Mouse (Mus musculus) neural tube, embryonic 13.5 days (tissue): Measurements from ENCODE around the gene Zfp146. TPM values are rescaled to one million over a fixed set of nuclear protein-coding genes. Genes with fewer than 3 reads are reported as not detected.
"Not testable (repeated sequence)": the region's sequence is repeated elsewhere in the genome, so short reads cannot be mapped to it uniquely, and the experiment has no call there.

Source experiments
- ATAC-seq: fragments of 200-750 bp; cut with Nextera tagmentation; 2 replicates; pipeline ENCODE4 v1.8.0; 2017; ENCODE audit warnings: low read depth, mild to moderate bottlenecking, moderate TSS enrichment, moderate library complexity
- H3K27ac ChIP-seq: fragments of 300-500 bp; sonication (generic); replicated peaks from 2 replicates; pipeline ENCODE4 v1.5.1; 2015; ENCODE audit warnings: moderate library complexity, mild to moderate bottlenecking, inconsistent platforms
- H3K27me3 ChIP-seq: fragments of 300-500 bp; sonication (generic); 2 replicates; pipeline ENCODE4 v1.6.1; 2015; ENCODE audit warnings: mild to moderate bottlenecking, inconsistent platforms
- H3K36me3 ChIP-seq: fragments of 300-500 bp; sonication (generic); 2 replicates; pipeline ENCODE4 v1.6.1; 2015; ENCODE audit warnings: mild to moderate bottlenecking, inconsistent platforms
- H3K4me1 ChIP-seq: fragments of 300-500 bp; sonication (generic); replicated peaks from 2 replicates; pipeline ENCODE4 v1.6.1; 2015; ENCODE audit warnings: inconsistent platforms
- H3K4me2 ChIP-seq: fragments of 300-500 bp; sonication (generic); 2 replicates; pipeline ENCODE4 v1.6.1; 2015; ENCODE audit warnings: inconsistent platforms, mild to moderate bottlenecking, moderate library complexity
- H3K4me3 ChIP-seq: fragments of 300-500 bp; sonication (generic); 2 replicates; pipeline ENCODE4 v1.5.1; 2015; ENCODE audit warnings: mild to moderate bottlenecking, inconsistent platforms
- H3K9ac ChIP-seq: fragments of 300-500 bp; sonication (generic); 2 replicates; pipeline ENCODE4 v1.6.1; 2015; ENCODE audit warnings: moderate library complexity, mild to moderate bottlenecking, inconsistent platforms
- H3K9me3 ChIP-seq: fragments of 300-500 bp; sonication (generic); 2 replicates; pipeline ENCODE4 v1.6.1; 2016; ENCODE audit warnings: inconsistent platforms
- WGBS: fragments of 180-500 bp; shearing (Covaris S2); methylation state at CpG from one replicate; pipeline ENCODE4 v1.1.7; 2015; 5-methylcytosine and 5-hydroxymethylcytosine counted together
- polyA plus RNA-seq: library from polyadenylated mRNA; unstranded; fragments of >200 nt; fragmentation: Nextera tagmentation; extraction: Ambion mirVana; gene quantifications from 2 replicates; pipeline ENCODE4 v1.2.1, GENCODE M21; 2015

Zfp146 gene
- 14.2 TPM in 2 replicates for polyA plus RNA-seq

DNA sequence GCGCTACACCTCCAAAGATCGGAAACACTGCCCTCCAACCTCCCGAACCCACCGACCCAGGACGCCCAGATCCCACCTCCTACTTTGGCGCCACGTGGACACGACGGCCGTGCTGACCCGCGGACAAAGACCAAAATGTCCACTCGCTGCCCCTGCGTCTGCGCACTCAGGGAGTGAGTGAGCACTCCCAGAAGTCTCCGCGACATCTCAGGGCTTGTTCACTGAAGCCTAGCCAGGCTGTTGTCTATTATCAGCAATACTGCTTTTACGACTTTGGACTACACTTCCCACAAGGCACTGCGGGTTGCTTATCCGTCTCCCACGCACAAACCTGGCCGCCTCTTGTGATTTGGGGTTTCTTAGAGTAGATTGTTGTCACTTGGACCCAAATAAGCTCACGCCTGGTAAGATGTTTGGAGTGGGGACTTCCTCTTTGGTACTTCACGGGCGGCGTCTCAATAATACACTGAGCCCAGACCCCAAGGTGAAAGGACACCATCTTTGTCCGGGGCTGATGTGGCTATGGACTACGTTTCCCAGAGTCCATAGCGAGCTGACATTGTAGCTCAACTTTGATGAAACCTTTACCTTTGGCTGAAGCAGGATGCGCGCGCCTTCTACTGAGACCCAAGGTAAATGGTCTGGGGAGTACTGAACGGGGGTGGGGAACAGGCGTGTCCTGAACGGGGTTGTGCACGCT, at the start of gene Zfp146:
Gene Zfp146, minus strand, starts transcription at position 168 of the 700 bp plus-strand sequence.
- Histone ChIP-seq H3K36me3 (peaks cover 30% of the 10 kb centered on the region), H3K27me3 (no peaks in the 10 kb centered on the region), H3K27ac (peak within 1 kb of the TSS; percentile 89), H3K4me2 (peak within 1 kb of the TSS; percentile 71), H3K4me3 (peak within 1 kb of the TSS; percentile 54), H3K4me1 (peaks cover 23% of the 10 kb centered on the region), H3K9ac (peak within 1 kb of the TSS; percentile 80), H3K9me3 (peaks cover 18% of the 10 kb centered on the region)
- ATAC-seq = peak; percentile 97
- under 1% methylated on average over 36 of the region's 36 CpGs for WGBS

DNA sequence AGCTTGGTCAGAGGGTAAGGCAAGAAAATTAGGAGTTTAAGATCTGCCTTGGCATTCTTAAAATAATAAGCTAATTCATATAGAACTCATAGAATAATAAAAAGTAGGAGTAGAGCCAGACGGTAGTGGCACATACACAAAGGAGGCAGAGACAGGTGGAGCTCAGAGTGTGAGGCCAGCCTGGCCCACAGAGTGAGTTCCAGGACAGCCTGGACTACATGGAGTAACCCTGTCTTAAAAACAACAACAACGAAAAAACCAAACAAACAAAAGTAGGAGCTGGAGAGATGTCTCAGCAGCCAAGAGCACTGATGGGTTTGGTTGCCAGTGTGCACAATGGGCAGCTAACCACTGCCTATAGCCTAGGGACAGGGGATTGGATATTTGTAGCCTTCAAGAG, 47.7 kb upstream of the Zfp146 start:
- ATAC-seq = peak; percentile 35; the same call in 1 of the 2 replicates
- H3K4me3 ChIP-seq = no peak overlapping the region

DNA sequence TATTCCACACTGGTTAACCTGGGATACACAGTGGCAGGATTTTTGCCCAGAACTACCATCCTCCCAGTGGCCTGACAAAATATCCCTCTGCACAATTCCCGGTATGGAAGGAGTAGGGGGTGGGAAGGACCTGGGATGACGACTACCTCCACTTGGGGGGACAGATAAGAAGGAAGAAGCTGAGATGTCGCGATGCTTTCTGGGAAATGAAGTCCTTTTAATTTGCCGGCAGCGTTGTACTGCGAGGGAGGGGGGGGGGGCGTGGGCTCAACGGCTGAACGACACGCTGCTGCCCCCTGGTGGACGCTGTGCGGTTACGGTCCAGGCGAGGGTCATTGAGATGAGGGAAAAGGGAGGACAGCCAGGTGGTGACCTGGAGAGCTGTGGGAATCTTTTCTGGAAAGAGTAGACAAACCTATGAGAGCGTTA, 47.2 kb upstream of the Zfp146 start:
- H3K36me3 ChIP-seq = no peaks in the 10 kb centered on the region
- under 1% methylated on average over 16 of the region's 16 CpGs for WGBS
- H3K27ac ChIP-seq = peak overlapping the region; percentile 57
- H3K4me2 ChIP-seq = peak overlapping the region; percentile 50
- ATAC-seq = peak; percentile 65
- no peaks in the 10 kb centered on the region for H3K27me3 ChIP-seq
- peak overlapping the region; percentile 20 for H3K4me3 ChIP-seq
- peaks cover 17% of the 10 kb centered on the region for H3K4me1 ChIP-seq
- H3K9me3 ChIP-seq = no peaks in the 10 kb centered on the region
- H3K9ac ChIP-seq = peak overlapping the region; percentile 65

More for the DNA sequence above, 47.7 kb upstream of the Zfp146 start:
- H3K36me3 ChIP-seq = peaks cover 2% of the 10 kb centered on the region; the same call in 1 of the 2 replicates
- H3K27ac ChIP-seq = no peak overlapping the region
- no peaks in the 10 kb centered on the region for H3K9me3 ChIP-seq
- H3K27me3 ChIP-seq = no peaks in the 10 kb centered on the region
- whole genome bisulfite sequencing = 92% methylated on average over 2 of the region's 2 CpGs
- peaks cover 17% of the 10 kb centered on the region for H3K4me1 ChIP-seq
- H3K4me2 ChIP-seq = no peak overlapping the region
- no peak overlapping the region for H3K9ac ChIP-seq

DNA sequence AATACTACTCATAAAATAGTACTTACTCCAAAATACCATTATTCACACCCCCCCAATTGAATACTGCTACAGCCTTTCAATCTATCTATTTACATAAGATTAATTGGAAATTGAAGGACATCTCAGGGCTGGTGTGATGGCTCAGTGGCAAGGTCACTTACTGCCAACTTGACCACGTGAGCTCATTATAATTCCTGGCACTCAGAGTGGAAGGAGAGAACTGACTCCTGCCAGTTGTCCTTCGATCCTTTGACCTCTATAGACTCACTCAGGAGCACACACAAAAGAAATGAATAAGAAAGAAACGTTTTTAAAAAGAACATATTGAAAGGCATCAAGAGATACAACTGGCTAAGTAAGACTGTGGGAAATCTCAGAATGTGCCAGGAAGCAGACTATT, 46.3 kb upstream of the Zfp146 start:
- Histone ChIP-seq H3K4me1 (peaks cover 17% of the 10 kb centered on the region), H3K27me3 (no peaks in the 10 kb centered on the region), H3K9me3 (no peaks in the 10 kb centered on the region), H3K36me3 (no peaks in the 10 kb centered on the region), H3K4me3 (no peak overlapping the region), H3K27ac (no peak overlapping the region), H3K9ac (no peak overlapping the region), H3K4me2 (no peak overlapping the region)
- no peak for ATAC-seq
- WGBS = 81% methylated on average over 3 of the region's 3 CpGs

DNA sequence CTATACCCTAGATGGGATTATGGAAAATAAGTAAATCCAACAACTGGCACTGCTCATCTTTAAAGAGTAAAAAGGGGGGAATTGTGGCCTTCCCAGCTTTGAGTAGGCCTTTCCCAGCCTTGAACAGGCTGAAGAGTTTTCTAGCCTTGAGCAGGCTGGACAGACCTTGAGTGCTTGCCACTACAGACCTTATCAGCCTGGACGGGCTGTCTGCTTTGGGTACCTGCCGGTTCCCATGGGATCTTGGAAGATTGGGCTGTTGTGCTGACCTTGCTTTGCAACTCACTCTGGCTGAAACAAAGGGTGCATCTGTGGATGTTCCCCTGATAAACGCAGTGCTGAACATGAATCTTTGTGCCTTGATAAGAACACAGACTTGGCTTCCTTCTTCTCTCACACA, 44.3 kb upstream of the Zfp146 start:
- Histone ChIP-seq H3K4me3 (no peak overlapping the region), H3K9me3 (no peaks in the 10 kb centered on the region), H3K27ac (no peak overlapping the region), H3K27me3 (no peaks in the 10 kb centered on the region), H3K36me3 (no peaks in the 10 kb centered on the region), H3K9ac (no peak overlapping the region), H3K4me1 (peaks cover 5% of the 10 kb centered on the region; the same call in 1 of the 2 replicates), H3K4me2 (no peak overlapping the region)
- ATAC-seq = no peak
- WGBS = 84% methylated on average over 3 of the region's 3 CpGs

DNA sequence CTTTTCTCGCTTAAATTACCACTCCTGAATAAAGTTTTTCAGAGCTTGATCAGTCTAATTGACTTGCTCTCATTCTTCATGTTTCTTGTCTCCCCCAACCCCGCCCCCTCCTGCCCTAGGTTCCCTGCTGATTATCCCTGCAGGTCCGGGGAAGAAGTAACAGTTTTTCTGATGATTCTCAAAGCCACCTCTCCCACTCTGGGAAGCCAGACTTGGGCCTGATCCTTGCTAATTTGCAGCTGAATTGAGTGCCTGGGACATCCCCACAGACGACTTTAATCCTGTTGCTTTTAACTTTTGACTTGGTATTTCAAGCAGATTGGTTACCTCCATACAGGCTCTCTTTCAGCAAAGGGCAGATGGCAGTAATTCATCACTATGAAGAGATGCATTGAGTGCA, 41.5 kb upstream of the Zfp146 start:
- no peak overlapping the region for H3K9ac ChIP-seq
- 27% methylated on average over 4 of the region's 4 CpGs for WGBS
- no peaks in the 10 kb centered on the region for H3K9me3 ChIP-seq
- no peak overlapping the region for H3K4me3 ChIP-seq
- H3K4me2 ChIP-seq = no peak overlapping the region
- no peaks in the 10 kb centered on the region for H3K36me3 ChIP-seq
- H3K27ac ChIP-seq = no peak overlapping the region
- H3K27me3 ChIP-seq = no peaks in the 10 kb centered on the region
- no peak for ATAC-seq
- no peaks in the 10 kb centered on the region for H3K4me1 ChIP-seq

DNA sequence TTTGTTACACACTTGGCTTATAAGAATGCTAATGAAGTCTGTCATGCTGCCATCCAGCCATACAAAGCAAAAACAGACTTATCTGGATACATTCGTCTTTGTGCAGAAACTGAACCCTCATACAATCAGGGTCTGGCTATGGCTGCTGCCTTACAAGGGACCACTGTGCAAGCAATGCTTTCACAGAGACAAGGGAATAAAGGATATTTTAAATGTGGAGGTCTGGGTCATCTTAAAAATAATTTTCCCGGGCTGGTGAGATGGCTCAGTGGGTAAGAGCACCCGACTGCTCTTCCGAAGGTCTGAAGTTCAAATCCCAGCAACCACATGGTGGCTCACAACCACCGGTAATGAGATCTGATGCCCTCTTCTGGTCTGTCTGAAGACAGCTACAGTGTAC, 36.8 kb upstream of the Zfp146 start:
- not testable (repeated sequence) for H3K9me3 ChIP-seq, H3K27ac ChIP-seq, H3K4me2 ChIP-seq, ATAC-seq, H3K9ac ChIP-seq, H3K36me3 ChIP-seq, H3K4me1 ChIP-seq, H3K4me3 ChIP-seq, H3K27me3 ChIP-seq
- 58% methylated on average over 5 of the region's 5 CpGs for WGBS

DNA sequence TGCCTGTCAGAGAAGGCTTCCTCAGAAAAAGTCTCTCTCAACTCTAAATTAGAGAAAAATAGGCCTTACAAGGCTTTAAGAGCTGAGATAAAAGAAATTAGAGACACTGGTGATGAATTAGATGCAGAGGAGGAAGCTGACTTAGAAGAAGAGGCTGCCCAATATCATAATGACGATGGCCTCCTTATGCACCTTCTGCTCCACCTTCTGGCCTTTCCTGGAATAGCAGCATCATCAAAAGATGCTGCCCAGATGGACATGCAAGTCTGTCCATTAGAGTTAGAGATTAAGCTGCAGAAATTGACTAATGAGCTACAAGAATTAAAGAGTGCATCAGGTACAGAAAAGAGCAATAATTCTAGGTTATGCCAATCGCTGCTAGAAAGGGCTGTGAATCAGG, 35.8 kb upstream of the Zfp146 start:
- no peak overlapping the region for H3K4me3 ChIP-seq
- no peak overlapping the region for H3K27ac ChIP-seq
- no peak overlapping the region for H3K4me2 ChIP-seq
- no peak for ATAC-seq
- H3K36me3 ChIP-seq = no peaks in the 10 kb centered on the region
- H3K9me3 ChIP-seq = no peaks in the 10 kb centered on the region
- H3K27me3 ChIP-seq = no peaks in the 10 kb centered on the region
- WGBS = 7% methylated on average over 2 of the region's 2 CpGs
- H3K9ac ChIP-seq = no peak overlapping the region
- peaks cover 9% of the 10 kb centered on the region for H3K4me1 ChIP-seq

DNA sequence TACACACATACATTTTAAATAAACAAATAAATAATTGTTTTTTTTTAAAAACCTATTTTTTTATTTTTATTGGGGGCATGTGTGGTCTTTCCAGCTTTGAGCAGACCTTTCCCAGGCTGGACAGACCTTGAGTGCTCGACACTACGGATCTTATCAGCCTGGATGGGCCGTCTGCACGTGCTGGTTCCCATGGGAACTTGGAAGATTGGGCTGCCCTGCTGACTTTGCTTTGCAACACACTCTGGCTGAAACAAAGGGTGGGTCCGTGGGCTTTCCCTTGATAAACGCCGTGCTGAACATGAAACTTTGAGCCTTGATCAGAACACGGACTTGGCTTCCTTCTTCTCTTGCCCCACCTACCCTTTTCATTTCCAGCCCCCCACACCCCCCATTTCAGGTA, 34.8 kb upstream of the Zfp146 start:
- Histone ChIP-seq H3K27ac (no peak overlapping the region), H3K4me2 (no peak overlapping the region), H3K9me3 (no peaks in the 10 kb centered on the region), H3K36me3 (no peaks in the 10 kb centered on the region), H3K4me1 (peaks cover 9% of the 10 kb centered on the region), H3K27me3 (no peaks in the 10 kb centered on the region), H3K9ac (no peak overlapping the region), H3K4me3 (no peak overlapping the region)
- ATAC-seq = no peak
- WGBS = 21% methylated on average over 8 of the region's 8 CpGs

DNA sequence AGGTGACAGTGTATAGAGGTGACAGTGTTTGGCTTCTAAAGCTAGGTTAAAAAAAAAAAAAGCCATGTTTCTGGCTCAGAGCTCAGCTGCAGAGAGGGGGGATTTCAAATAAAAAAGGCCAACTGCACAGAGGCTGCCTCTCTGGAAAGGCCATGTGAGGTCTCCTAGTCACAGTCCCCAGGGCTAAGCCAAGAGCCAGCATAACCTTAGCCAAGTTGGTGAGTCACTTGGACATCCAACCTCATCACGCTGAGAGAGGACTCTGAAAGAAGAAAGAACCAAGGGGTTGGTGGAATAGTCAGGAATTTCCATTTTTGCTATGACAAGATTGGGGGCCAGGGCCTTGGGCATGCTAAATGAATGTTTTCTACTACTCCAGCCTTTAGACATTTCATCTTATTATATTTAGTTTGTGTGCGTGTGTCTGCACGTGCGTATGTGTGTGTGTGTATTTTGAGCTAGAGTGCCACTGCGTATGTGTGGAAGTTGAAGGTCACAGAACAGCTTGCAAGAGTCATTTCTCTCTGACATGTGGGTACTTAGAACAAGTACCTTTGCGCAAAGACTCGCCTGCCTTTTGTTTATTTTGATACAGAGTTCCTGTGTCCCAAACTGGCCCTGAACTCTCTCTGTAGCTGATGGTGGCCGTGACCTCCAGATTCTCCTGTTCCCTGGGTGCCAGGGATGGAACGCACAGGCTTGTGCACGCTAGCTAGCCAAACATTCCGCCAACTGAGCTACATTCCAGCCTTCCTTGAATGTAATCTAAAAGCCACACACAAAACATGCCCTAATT, 33.5 kb upstream of the Zfp146 start:
- Histone ChIP-seq H3K4me1 (peaks cover 15% of the 10 kb centered on the region), H3K36me3 (no peaks in the 10 kb centered on the region), H3K27me3 (no peaks in the 10 kb centered on the region), H3K4me3 (no peak overlapping the region), H3K27ac (no peak overlapping the region), H3K9ac (no peak overlapping the region), H3K9me3 (no peaks in the 10 kb centered on the region), H3K4me2 (no peak overlapping the region)
- WGBS = 87% methylated on average over 11 of the region's 11 CpGs
- ATAC-seq = no peak

DNA sequence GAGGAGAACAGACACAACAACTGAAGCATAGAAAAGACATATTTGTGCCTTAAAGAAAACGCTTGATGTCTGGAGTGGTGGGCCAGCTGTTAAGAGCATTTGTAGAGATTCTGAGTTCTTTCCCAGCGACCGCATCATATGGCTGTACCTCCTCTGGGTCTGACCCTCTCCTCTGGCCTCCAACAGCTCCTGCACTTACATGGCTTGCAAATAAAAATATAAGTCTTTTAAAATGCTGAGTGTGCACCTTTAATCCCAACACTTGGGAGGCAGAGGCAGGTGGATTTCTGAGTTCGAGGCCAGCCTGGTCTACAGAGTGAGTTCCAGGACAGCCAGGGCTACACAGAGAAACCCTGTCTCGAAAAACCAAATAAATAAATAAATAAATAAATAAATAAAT, 31.1 kb upstream of the Zfp146 start:
- not testable (repeated sequence) for H3K27me3 ChIP-seq, H3K9ac ChIP-seq, H3K9me3 ChIP-seq, ATAC-seq, H3K27ac ChIP-seq, H3K4me3 ChIP-seq, H3K4me2 ChIP-seq, H3K36me3 ChIP-seq
- peaks cover 15% of the 10 kb centered on the region for H3K4me1 ChIP-seq
- WGBS = 81% methylated on average over 5 of the region's 5 CpGs

DNA sequence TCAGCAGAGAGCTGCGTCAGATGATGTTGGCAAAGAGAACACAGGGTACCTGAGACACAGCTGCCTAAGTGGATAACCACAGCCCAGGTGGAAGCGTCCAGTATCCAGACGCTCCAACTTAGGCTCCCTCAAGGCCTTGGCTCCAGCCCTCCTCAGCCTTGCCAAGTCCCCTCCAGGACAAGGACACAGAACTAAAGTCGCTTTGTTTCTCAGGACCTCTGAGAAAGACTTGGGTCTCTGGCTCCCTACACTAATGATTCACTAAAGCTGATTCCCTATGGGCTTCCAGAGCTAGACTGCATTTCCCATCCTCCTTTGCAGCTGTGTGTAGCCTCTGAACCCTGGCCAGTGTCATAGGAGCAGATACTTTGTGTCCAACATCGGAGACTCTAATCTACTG, 30.6 kb upstream of the Zfp146 start:
- H3K4me2 ChIP-seq = no peak overlapping the region
- 80% methylated on average over 5 of the region's 5 CpGs for WGBS

More for the DNA sequence above, 30.6 kb upstream of the Zfp146 start:
- Histone ChIP-seq H3K9ac (no peak overlapping the region), H3K27ac (no peak overlapping the region), H3K4me3 (no peak overlapping the region), H3K36me3 (no peaks in the 10 kb centered on the region), H3K27me3 (no peaks in the 10 kb centered on the region), H3K4me1 (peaks cover 19% of the 10 kb centered on the region), H3K9me3 (no peaks in the 10 kb centered on the region)
- no peak for ATAC-seq
